Mouse (Mus musculus): ENCODE data around the gene Rfesd. TPM values are rescaled to one million over a fixed set of nuclear protein-coding genes. Genes with fewer than 3 reads are reported as not detected.

Rfesd gene
- polyA plus RNA-seq, 1 experiment: 5.7 TPM

DNA sequence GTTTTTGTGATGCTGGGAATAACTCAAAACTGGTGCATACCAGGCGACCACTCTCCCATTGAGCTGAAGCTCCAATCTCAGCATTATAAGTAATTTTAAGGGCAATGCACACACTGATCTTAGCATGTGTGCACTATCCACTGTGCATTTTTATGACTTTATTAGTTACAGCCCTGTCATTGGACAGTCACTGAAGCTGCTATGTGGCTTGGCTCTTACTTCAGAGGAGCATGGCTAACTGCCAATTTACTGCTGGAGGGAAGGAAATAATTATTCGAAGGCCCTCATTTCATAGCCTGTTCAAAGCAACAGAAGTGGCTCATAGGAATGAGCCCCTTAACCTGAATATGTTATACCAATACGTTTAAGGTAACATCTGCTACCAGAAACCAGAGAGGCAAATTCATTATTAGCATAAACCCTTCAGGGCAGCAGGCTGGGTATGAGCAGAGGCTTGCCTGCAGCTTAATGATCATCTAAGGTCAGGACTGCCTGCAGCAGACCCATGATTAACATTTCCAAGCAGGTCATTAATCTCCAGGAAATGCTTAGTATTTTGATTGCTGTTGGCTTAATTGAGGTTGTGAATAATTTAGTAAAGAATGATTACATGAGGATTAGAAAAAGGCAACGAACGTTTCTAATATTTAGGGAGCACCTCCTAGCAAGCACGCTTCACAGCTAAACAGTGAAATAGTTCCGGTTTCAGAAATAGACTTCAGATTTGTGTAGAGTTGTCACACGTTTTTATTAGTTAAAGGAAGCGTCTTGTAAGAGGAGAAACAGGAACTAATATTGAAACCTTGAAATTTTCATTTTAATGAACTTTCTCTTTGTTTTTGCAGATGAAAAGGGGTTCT lies 26.1 kb downstream of the Rfesd start:
- TF ChIP-seq CTCF (IDR thresholded peaks at IDR 0.05; ENCODE audit: insufficient read depth, low read length): no peak
- no peak for TF ChIP-seq POLR2A (IDR thresholded peaks at IDR 0.05; ENCODE audit: borderline replicate concordance, extremely low read depth, low read depth, low read length)
- 33% methylated on average over 9 of the region's 9 CpGs for WGBS
- DNase-seq: no peak
- Histone ChIP-seq H3K4me1 (ENCODE audit: control insufficient read depth, insufficient read depth, low read length) (no peaks in the 10 kb centered on the region), H3K4me3 (replicated peaks; ENCODE audit: extremely low read depth, low read depth, low read length) (no peak overlapping the region)

DNA sequence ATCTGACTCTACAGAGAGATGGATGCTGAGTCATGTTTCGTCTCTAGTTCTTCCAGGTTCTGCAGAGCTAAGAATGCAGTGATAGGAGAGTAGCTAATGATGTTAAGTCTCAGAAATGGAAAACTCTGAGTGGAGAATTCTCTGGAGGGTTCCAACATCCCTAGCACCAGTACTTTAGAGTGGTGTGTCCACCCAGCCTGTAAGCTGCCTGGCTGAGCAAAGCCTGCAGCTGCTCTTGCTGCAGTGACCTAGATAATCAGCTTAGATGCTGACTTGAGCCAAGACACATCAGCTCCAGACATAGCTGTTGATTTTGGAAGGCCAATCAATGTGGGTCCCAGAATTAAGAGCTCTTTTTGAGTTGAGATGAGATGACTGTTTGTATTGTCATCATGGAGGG lies 30.4 kb downstream of the Rfesd start:
- no peak for TF ChIP-seq CTCF (IDR thresholded peaks at IDR 0.05; ENCODE audit: insufficient read depth, low read length)
- no peak for TF ChIP-seq POLR2A (IDR thresholded peaks at IDR 0.05; ENCODE audit: borderline replicate concordance, extremely low read depth, low read depth, low read length)
- 68% methylated on average over 1 of the region's 1 CpGs for WGBS
- DNase-seq: no peak
- Histone ChIP-seq H3K4me3 (replicated peaks; ENCODE audit: extremely low read depth, low read depth, low read length) (no peak overlapping the region), H3K4me1 (ENCODE audit: control insufficient read depth, insufficient read depth, low read length) (no peaks in the 10 kb centered on the region)

DNA sequence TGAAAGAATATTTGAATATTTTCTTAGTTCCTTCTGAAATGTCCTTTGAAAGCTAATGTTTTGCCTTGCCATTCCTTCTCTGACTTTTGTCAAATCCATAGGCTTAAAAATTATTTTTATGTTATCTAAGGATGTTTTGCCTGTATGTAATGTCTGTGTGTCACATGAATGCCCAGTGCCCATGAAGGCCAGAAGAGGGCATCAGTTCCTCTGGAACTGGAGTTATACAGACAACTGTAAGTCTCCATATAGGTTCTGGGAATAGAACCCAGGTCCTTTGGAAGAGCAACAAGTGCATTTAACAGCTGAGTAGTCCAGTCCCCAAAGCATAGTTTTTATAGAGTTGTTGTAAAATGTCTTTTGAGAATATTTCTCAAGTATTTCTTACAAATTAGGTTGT lies 36.6 kb downstream of the Rfesd start:
- TF ChIP-seq POLR2A (IDR thresholded peaks at IDR 0.05; ENCODE audit: borderline replicate concordance, extremely low read depth, low read depth, low read length) (no peak), CTCF (IDR thresholded peaks at IDR 0.05; ENCODE audit: insufficient read depth, low read length) (0 out of 2 replicates have a peak, but pooled peaks have one; percentile 29)
- Histone ChIP-seq H3K4me1 (ENCODE audit: control insufficient read depth, insufficient read depth, low read length) (no peaks in the 10 kb centered on the region), H3K4me3 (replicated peaks; ENCODE audit: extremely low read depth, low read depth, low read length) (no peak overlapping the region)
- DNase-seq: no peak

DNA sequence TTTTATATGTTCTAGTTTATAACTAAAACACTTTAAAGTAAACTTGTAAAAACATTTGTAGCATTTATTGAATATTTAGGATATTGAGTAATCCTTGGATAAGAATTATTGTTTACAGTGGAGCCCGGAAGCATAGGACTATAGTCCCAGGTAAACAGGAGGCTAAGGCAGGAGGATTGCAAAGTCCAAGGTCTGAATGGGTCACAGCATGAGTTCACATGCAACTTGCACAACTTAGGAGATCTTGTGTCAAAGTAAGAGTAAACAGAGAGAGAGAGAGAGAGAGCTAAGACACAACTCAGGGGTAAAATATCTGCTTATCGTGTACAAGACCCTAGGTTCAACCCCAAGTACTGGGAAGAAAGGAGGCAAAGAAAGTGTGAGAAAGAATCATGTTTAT lies 41.9 kb downstream of the Rfesd start:
- 57% methylated on average over 2 of the region's 2 CpGs for WGBS
- no peak overlapping the region for H3K4me3 ChIP-seq (replicated peaks; ENCODE audit: extremely low read depth, low read depth, low read length)
- no peaks in the 10 kb centered on the region for H3K4me1 ChIP-seq (ENCODE audit: control insufficient read depth, insufficient read depth, low read length)
- no peak for TF ChIP-seq CTCF (IDR thresholded peaks at IDR 0.05; ENCODE audit: insufficient read depth, low read length)
- TF ChIP-seq POLR2A (IDR thresholded peaks at IDR 0.05; ENCODE audit: borderline replicate concordance, extremely low read depth, low read depth, low read length): no peak
- no peak for DNase-seq

DNA sequence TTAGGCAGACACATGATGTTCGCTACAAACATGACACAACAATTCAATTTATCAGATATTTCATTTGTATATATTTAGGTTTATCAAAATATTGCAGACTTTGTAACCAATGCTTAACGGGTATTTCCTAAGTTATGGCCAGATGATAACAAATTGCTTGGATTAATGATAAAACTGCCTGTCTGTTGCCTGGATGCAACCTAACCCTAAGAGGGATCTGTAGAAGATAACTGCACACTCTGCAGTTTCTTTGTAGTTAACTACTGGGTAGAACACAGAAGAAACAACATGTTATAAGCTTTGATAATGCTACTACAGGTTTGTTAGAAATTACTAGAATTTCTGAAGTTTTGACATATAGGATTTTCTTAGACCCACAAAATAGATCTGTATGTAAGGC lies 42.3 kb downstream of the Rfesd start:
- TF ChIP-seq CTCF (IDR thresholded peaks at IDR 0.05; ENCODE audit: insufficient read depth, low read length): no peak
- TF ChIP-seq POLR2A (IDR thresholded peaks at IDR 0.05; ENCODE audit: borderline replicate concordance, extremely low read depth, low read depth, low read length): no peak
- no peaks in the 10 kb centered on the region for H3K4me1 ChIP-seq (ENCODE audit: control insufficient read depth, insufficient read depth, low read length)
- DNase-seq: no peak
- H3K4me3 ChIP-seq (replicated peaks; ENCODE audit: extremely low read depth, low read depth, low read length): no peak overlapping the region
- 77% methylated on average over 2 of the region's 2 CpGs for WGBS

DNA sequence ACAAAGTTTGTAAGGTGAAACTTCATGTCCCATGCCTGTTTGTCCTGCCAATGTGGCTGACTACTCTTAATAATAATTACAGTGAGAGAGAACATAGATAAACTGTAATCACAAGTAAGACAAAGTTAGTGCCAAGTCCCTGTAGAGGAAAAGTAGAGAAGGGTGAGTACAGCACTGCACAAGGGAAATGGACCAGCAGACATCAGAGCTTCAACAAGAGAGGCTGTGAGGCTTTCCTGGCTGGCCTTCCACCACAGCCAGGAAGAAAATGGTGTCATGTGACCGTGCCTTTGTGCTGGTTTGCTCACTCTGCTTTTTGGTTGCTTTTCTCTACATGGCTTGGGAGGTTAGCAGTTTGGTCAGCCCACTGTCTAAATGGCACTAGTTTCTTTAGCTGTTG lies 42.9 kb downstream of the Rfesd start:
- WGBS: 74% methylated on average over 1 of the region's 1 CpGs
- no peak for DNase-seq
- no peak overlapping the region for H3K4me3 ChIP-seq (replicated peaks; ENCODE audit: extremely low read depth, low read depth, low read length)
- H3K4me1 ChIP-seq (ENCODE audit: control insufficient read depth, insufficient read depth, low read length): no peaks in the 10 kb centered on the region
- TF ChIP-seq CTCF (IDR thresholded peaks at IDR 0.05; ENCODE audit: insufficient read depth, low read length) (no peak), POLR2A (IDR thresholded peaks at IDR 0.05; ENCODE audit: borderline replicate concordance, extremely low read depth, low read depth, low read length) (no peak)

DNA sequence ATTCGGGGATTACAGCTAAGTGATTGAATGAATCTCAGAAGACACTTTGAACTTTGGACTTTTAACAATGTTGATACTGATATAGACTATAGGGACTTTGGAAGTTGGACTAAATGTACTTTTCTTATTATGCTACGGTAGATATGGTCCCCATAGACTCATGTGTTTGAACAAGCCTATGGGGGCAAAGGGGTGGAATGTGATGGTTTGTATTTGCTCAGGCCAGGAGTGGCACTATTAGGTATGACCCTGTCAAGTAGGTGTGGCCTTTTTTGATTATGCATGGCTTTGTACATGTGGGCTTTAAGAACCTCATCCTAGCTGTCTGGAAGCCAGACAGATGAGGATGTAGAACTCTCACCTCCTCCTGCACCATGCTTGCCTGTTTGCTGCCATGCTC lies 44.0 kb downstream of the Rfesd start:
- 64% methylated on average over 2 of the region's 2 CpGs for WGBS
- no peaks in the 10 kb centered on the region for H3K4me1 ChIP-seq (ENCODE audit: control insufficient read depth, insufficient read depth, low read length)
- no peak for DNase-seq
- H3K4me3 ChIP-seq (replicated peaks; ENCODE audit: extremely low read depth, low read depth, low read length): no peak overlapping the region
- no peak for TF ChIP-seq POLR2A (IDR thresholded peaks at IDR 0.05; ENCODE audit: borderline replicate concordance, extremely low read depth, low read depth, low read length)
- no peak for TF ChIP-seq CTCF (IDR thresholded peaks at IDR 0.05; ENCODE audit: insufficient read depth, low read length)

DNA sequence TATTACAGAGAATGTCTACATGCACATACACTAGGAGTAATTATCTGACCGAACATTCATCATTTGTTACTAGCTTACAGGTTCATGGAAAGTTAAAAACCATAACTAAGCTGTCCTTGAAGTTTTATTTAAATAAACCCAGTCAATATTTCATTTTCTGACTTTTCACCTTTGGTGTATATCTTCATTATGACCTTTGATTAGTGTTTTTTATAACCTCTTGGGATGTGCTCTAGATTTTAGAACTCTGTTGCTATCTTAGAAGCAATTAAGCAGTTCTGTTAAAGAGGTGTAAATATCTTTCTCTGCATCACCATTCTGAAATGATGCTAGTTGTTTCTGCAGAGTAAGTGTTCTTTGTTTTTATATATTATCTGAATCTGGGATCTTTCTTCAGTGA lies 51.7 kb downstream of the Rfesd start, which contains the start of gene Spata9:
TSS of gene Spata9 (plus strand) at position 301 of the 400 bp plus-strand sequence.
- TF ChIP-seq CTCF (IDR thresholded peaks at IDR 0.05; ENCODE audit: insufficient read depth, low read length) (no peak), POLR2A (IDR thresholded peaks at IDR 0.05; ENCODE audit: borderline replicate concordance, extremely low read depth, low read depth, low read length) (no peak)
- no peaks in the 10 kb centered on the region for H3K4me1 ChIP-seq (ENCODE audit: control insufficient read depth, insufficient read depth, low read length)
- WGBS: 73% methylated on average over 1 of the region's 1 CpGs
- no peak for DNase-seq
- H3K4me3 ChIP-seq (replicated peaks; ENCODE audit: extremely low read depth, low read depth, low read length): no peak within 1 kb of the TSS

DNA sequence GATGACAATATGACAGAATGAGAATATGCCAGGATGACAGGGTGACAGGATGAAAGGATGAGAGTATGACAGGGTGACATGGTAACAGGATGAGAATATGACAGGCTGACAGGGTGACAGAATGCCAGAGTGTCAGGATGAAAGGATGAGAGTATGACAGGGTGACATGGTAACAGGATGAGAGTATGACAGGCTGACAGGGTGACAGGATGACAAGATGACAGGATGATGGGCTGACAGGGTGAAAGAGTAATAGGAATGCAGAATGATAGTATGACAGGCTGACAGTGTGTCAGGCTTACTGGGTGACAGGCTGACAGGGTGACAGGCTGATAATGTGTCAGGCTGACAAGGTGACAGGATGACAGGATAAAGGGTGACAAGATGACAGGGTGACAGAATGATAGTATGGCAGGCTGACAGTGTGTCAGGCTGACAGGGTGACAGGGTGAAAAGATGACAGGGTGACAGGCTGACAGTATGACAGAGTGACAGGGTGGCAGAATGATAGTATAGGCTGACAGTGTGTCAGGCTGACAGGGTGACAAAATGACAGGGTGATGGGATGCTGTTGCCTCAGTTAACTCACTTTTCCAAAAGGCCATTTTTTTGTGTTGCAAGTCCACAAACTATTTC lies 63.0 kb downstream of the Rfesd start:
- no peak for DNase-seq
- H3K4me1 ChIP-seq (ENCODE audit: control insufficient read depth, insufficient read depth, low read length): no peaks in the 10 kb centered on the region
- no peak overlapping the region for H3K4me3 ChIP-seq (replicated peaks; ENCODE audit: extremely low read depth, low read depth, low read length)
- no peak for TF ChIP-seq CTCF (IDR thresholded peaks at IDR 0.05; ENCODE audit: insufficient read depth, low read length)
- TF ChIP-seq POLR2A (IDR thresholded peaks at IDR 0.05; ENCODE audit: borderline replicate concordance, extremely low read depth, low read depth, low read length): no peak

Other genes starting within 250 kb of the Rfesd start
- gene Glrx, start 178.9 kb downstream of the Rfesd start, polyA plus RNA-seq (2012; rRNA removed): 23.3 and 65.9 TPM in 2 replicates
- 3.3 and 4.6 TPM in 2 replicates for gene Rhobtb3, start 74.8 kb downstream of the Rfesd start, polyA plus RNA-seq (2012; rRNA removed)
- gene Spata9, start 51.6 kb downstream of the Rfesd start, polyA plus RNA-seq (2012; rRNA removed): not detected in 2 replicates
- not detected in 2 replicates for gene Gpr150, start 38.3 kb upstream of the Rfesd start, polyA plus RNA-seq (2012; rRNA removed)
- gene Arsk, start 79.9 kb upstream of the Rfesd start, polyA plus RNA-seq (2012; rRNA removed): 4.3 and 4.8 TPM in 2 replicates
- gene Ttc37, start 80.0 kb upstream of the Rfesd start, polyA plus RNA-seq (2012; rRNA removed): 5.1 and 8.4 TPM in 2 replicates